Mouse (Mus musculus) G1E (cell line): ENCODE results near the gene Cx3cr1.

ENCODE experiments used
- CTCF ChIP-seq: IDR thresholded peaks from 2 replicates; pipeline ENCODE4 v1.5.1; 2012; ENCODE audit warnings: low read depth, low read length, inconsistent platforms, mixed read lengths
- GATA1 ChIP-seq: IDR thresholded peaks from 2 replicates; pipeline ENCODE4 v1.6.1; 2012; ENCODE audit warnings: borderline replicate concordance, low read length, inconsistent platforms, mixed read lengths
- GATA2 ChIP-seq: IDR thresholded peaks from 2 replicates; pipeline ENCODE4 v1.6.1; 2012; ENCODE audit warnings: low read depth, low read length, inconsistent platforms, borderline replicate concordance
- TAL1 ChIP-seq: conservative IDR thresholded peaks from 2 replicates; pipeline ENCODE4 v1.6.1; 2012; ENCODE audit warnings: low read depth, low read length, inconsistent platforms, mixed read lengths

- TF ChIP-seq CTCF (no peak), GATA2 (no peak), TAL1 (no peak), GATA1 (no peak)
These were observed 90.8 kb downstream of the Cx3cr1 start for GRCm38 (mm10) chr9:119978811-119979441.
